Mouse (Mus musculus): ENCODE results near the gene Hpn. TPM values are rescaled to one million over a fixed set of nuclear protein-coding genes. Genes with fewer than 3 reads are reported as not detected.

The Hpn gene
- polyA plus RNA-seq, 1 experiment from 2014 or later: 36.0 TPM

GRCm38 (mm10) chr7:31109796-31110195 is 5.3 kb downstream of the Hpn start:
- Histone ChIP-seq H3K4me1 (ENCODE audit: control insufficient read depth, insufficient read depth, low read length) (0 out of 2 replicates have a peak, but pooled peaks cover 6% of the 10 kb centered on the region), H3K27me3 (ENCODE audit: control insufficient read depth, insufficient read depth, low read length) (no peaks in the 10 kb centered on the region), H3K9me3 (replicated peaks; ENCODE audit: control insufficient read depth, low read length) (no peaks in the 10 kb centered on the region)

GRCm38 (mm10) chr7:31109091-31109490 is 6.0 kb downstream of the Hpn start:
- Histone ChIP-seq H3K4me1 (ENCODE audit: control insufficient read depth, insufficient read depth, low read length) (0 out of 2 replicates have a peak, but pooled peaks cover 4% of the 10 kb centered on the region), H3K9ac (ENCODE audit: low read length) (no peak overlapping the region), H3K4me2 (ENCODE audit: low read depth, low read length) (no peak overlapping the region), H3K9me3 (replicated peaks; ENCODE audit: control insufficient read depth, low read length) (no peaks in the 10 kb centered on the region), H3K27ac (ENCODE audit: low read length) (no peak overlapping the region), H3K4me3 (replicated peaks; ENCODE audit: low read length) (no peak overlapping the region), H3K27me3 (ENCODE audit: control insufficient read depth, insufficient read depth, low read length) (no peaks in the 10 kb centered on the region), H3K36me3 (ENCODE audit: control insufficient read depth, insufficient read depth, low read length) (no peaks in the 10 kb centered on the region)
- 45% methylated on average over 7 of the region's 7 CpGs for WGBS
- ATAC-seq (ENCODE audit: insufficient read depth, low FRiP score): no peak

More at GRCm38 (mm10) chr7:31109796-31110195, 5.3 kb downstream of the Hpn start:
- 77% methylated on average over 5 of the region's 5 CpGs for WGBS
- H3K4me2 ChIP-seq (ENCODE audit: low read depth, low read length): no peak overlapping the region
- H3K27ac ChIP-seq (ENCODE audit: low read length): no peak overlapping the region
- H3K9ac ChIP-seq (ENCODE audit: low read length): no peak overlapping the region
- no peaks in the 10 kb centered on the region for H3K36me3 ChIP-seq (ENCODE audit: control insufficient read depth, insufficient read depth, low read length)
- no peak for ATAC-seq (ENCODE audit: insufficient read depth, low FRiP score)
- H3K4me3 ChIP-seq (replicated peaks; ENCODE audit: low read length): no peak overlapping the region

GRCm38 (mm10) chr7:31107781-31108180 is 7.3 kb downstream of the Hpn start:
- no peak overlapping the region for H3K27ac ChIP-seq (ENCODE audit: low read length)
- no peak overlapping the region for H3K9ac ChIP-seq (ENCODE audit: low read length)
- H3K9me3 ChIP-seq (replicated peaks; ENCODE audit: control insufficient read depth, low read length): no peaks in the 10 kb centered on the region
- H3K27me3 ChIP-seq (ENCODE audit: control insufficient read depth, insufficient read depth, low read length): no peaks in the 10 kb centered on the region
- no peaks in the 10 kb centered on the region for H3K36me3 ChIP-seq (ENCODE audit: control insufficient read depth, insufficient read depth, low read length)
- 0 out of 2 replicates have a peak, but pooled peaks cover 4% of the 10 kb centered on the region for H3K4me1 ChIP-seq (ENCODE audit: control insufficient read depth, insufficient read depth, low read length)
- ATAC-seq (ENCODE audit: insufficient read depth, low FRiP score): no peak
- no peak overlapping the region for H3K4me3 ChIP-seq (replicated peaks; ENCODE audit: low read length)
- 85% methylated on average over 11 of the region's 11 CpGs for WGBS
- no peak overlapping the region for H3K4me2 ChIP-seq (ENCODE audit: low read depth, low read length)

- H3K27me3 ChIP-seq (ENCODE audit: control insufficient read depth, insufficient read depth, low read length): no peaks in the 10 kb centered on the region
- H3K4me1 ChIP-seq (ENCODE audit: control insufficient read depth, insufficient read depth, low read length): no peaks in the 10 kb centered on the region
- no peaks in the 10 kb centered on the region for H3K9me3 ChIP-seq (replicated peaks; ENCODE audit: control insufficient read depth, low read length)
- H3K4me3 ChIP-seq (replicated peaks; ENCODE audit: low read length): no peak overlapping the region
- H3K9ac ChIP-seq (ENCODE audit: low read length): no peak overlapping the region
- 50% methylated on average over 3 of the region's 3 CpGs for WGBS
- H3K27ac ChIP-seq (ENCODE audit: low read length): no peak overlapping the region
- H3K36me3 ChIP-seq (ENCODE audit: control insufficient read depth, insufficient read depth, low read length): no peaks in the 10 kb centered on the region
- ATAC-seq (ENCODE audit: insufficient read depth, low FRiP score): no peak
- no peak overlapping the region for H3K4me2 ChIP-seq (ENCODE audit: low read depth, low read length)
These were observed 8.9 kb downstream of the Hpn start for GRCm38 (mm10) chr7:31106166-31106565.

GRCm38 (mm10) chr7:31105061-31105768 is 9.9 kb downstream of the Hpn start:
- Histone ChIP-seq H3K4me2 (ENCODE audit: low read depth, low read length) (no peak overlapping the region), H3K4me1 (ENCODE audit: control insufficient read depth, insufficient read depth, low read length) (no peaks in the 10 kb centered on the region), H3K9ac (ENCODE audit: low read length) (no peak overlapping the region), H3K9me3 (replicated peaks; ENCODE audit: control insufficient read depth, low read length) (no peaks in the 10 kb centered on the region), H3K27me3 (ENCODE audit: control insufficient read depth, insufficient read depth, low read length) (no peaks in the 10 kb centered on the region), H3K4me3 (replicated peaks; ENCODE audit: low read length) (no peak overlapping the region), H3K27ac (ENCODE audit: low read length) (no peak overlapping the region), H3K36me3 (ENCODE audit: control insufficient read depth, insufficient read depth, low read length) (no peaks in the 10 kb centered on the region)
- 48% methylated on average over 15 of the region's 15 CpGs for WGBS
- no peak for ATAC-seq (ENCODE audit: insufficient read depth, low FRiP score)

- H3K36me3 ChIP-seq (ENCODE audit: control insufficient read depth, insufficient read depth, low read length): no peaks in the 10 kb centered on the region
- 77% methylated on average over 14 of the region's 14 CpGs for WGBS
- H3K9me3 ChIP-seq (replicated peaks; ENCODE audit: control insufficient read depth, low read length): no peaks in the 10 kb centered on the region
- no peak overlapping the region for H3K27ac ChIP-seq (ENCODE audit: low read length)
- no peak for ATAC-seq (ENCODE audit: insufficient read depth, low FRiP score)
- H3K27me3 ChIP-seq (ENCODE audit: control insufficient read depth, insufficient read depth, low read length): no peaks in the 10 kb centered on the region
- H3K4me1 ChIP-seq (ENCODE audit: control insufficient read depth, insufficient read depth, low read length): peaks cover 4% of the 10 kb centered on the region; the same call in 1 of the 2 replicates
- no peak overlapping the region for H3K9ac ChIP-seq (ENCODE audit: low read length)
- no peak overlapping the region for H3K4me2 ChIP-seq (ENCODE audit: low read depth, low read length)
- H3K4me3 ChIP-seq (replicated peaks; ENCODE audit: low read length): no peak overlapping the region
These were observed 14.3 kb downstream of the Hpn start for GRCm38 (mm10) chr7:31100786-31101185.

- H3K9ac ChIP-seq (ENCODE audit: low read length): no peak overlapping the region
- H3K27ac ChIP-seq (ENCODE audit: low read length): no peak overlapping the region
- H3K36me3 ChIP-seq (ENCODE audit: control insufficient read depth, insufficient read depth, low read length): no peaks in the 10 kb centered on the region
- H3K4me1 ChIP-seq (ENCODE audit: control insufficient read depth, insufficient read depth, low read length): peaks cover 4% of the 10 kb centered on the region; the same call in 1 of the 2 replicates
- no peaks in the 10 kb centered on the region for H3K9me3 ChIP-seq (replicated peaks; ENCODE audit: control insufficient read depth, low read length)
- ATAC-seq (ENCODE audit: insufficient read depth, low FRiP score): no peak
- no peak overlapping the region for H3K4me3 ChIP-seq (replicated peaks; ENCODE audit: low read length)
- H3K27me3 ChIP-seq (ENCODE audit: control insufficient read depth, insufficient read depth, low read length): no peaks in the 10 kb centered on the region
- 86% methylated on average over 6 of the region's 6 CpGs for WGBS
- H3K4me2 ChIP-seq (ENCODE audit: low read depth, low read length): no peak overlapping the region
These were observed 15.5 kb downstream of the Hpn start for GRCm38 (mm10) chr7:31099612-31099982.

- no peak for ATAC-seq (ENCODE audit: insufficient read depth, low FRiP score)
- H3K27ac ChIP-seq (ENCODE audit: low read length): no peak overlapping the region
- WGBS: 75% methylated on average over 22 of the region's 22 CpGs
- no peak overlapping the region for H3K4me3 ChIP-seq (replicated peaks; ENCODE audit: low read length)
- no peak overlapping the region for H3K4me2 ChIP-seq (ENCODE audit: low read depth, low read length)
- no peak overlapping the region for H3K9ac ChIP-seq (ENCODE audit: low read length)
- peaks cover 4% of the 10 kb centered on the region; the same call in 1 of the 2 replicates for H3K4me1 ChIP-seq (ENCODE audit: control insufficient read depth, insufficient read depth, low read length)
- H3K27me3 ChIP-seq (ENCODE audit: control insufficient read depth, insufficient read depth, low read length): no peaks in the 10 kb centered on the region
- no peaks in the 10 kb centered on the region for H3K9me3 ChIP-seq (replicated peaks; ENCODE audit: control insufficient read depth, low read length)
- no peaks in the 10 kb centered on the region for H3K36me3 ChIP-seq (ENCODE audit: control insufficient read depth, insufficient read depth, low read length)
These were observed 16.1 kb downstream of the Hpn start for GRCm38 (mm10) chr7:31098697-31099611.

All from stomach, embryonic 16.5 days (tissue).